Mouse (Mus musculus): ENCODE measurements around the gene Gabrg2. TPM values are rescaled to one million over a fixed set of nuclear protein-coding genes. Genes with fewer than 3 reads are reported as not detected.

Gene Gabrg2
- not detected in 2 replicates for polyA plus RNA-seq (2012; ENCODE audit: insufficient read depth, insufficient read length, missing spikeins)

DNA sequence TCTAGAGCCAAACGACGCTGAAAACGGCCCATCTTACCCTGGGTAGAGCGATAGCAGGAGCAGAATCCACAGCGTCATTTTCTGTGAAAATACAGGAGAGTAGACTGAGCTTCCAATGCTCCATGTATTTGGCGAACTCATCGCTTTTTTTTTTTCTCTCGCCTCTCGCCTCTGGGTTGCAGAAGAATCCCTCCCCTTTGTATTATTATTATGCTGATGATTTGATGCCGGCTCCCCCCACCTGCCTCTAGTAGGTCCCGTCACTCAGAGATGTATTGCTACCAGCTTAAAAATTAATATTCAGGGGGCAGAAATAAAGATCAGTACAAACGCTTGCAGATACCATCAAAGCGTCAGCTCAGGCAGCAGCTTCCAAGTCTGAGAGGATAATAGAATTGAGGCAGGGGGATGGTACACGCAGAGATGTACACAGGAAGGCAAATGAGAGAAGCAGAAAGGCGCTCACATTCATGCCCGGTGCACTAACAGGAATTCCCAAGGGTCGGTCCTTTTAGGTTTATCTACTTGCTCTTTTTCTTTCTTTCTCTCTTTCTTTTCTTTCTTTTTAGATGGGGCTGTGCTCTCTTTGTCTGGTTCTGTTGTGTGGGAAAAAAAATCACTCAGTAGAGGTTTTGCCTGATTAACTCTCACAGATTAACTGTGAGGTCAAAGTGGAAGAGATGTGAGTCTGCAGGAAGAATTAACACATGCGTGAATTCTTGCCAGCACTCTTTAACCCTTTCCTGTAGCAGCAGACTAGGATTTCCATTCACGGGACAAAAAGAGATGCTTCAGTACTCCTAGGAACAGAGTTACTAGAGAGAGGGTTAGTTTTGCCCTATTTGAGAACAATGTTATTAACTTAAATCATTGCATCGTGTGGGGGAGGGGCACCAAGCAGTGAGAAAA is at the start of gene Gabrg2:
Gene Gabrg2, minus strand, starts transcription at position 668 of the 909 bp plus-strand sequence.
- Histone ChIP-seq H3K4me1 (ENCODE audit: control insufficient read depth, insufficient read depth, low read length) (no peaks in the 10 kb centered on the region), H3K4me3 (ENCODE audit: insufficient read depth, low read length) (no peak within 1 kb of the TSS), H3K27ac (ENCODE audit: insufficient read depth, low read depth, low read length) (no peak within 1 kb of the TSS)
- TF ChIP-seq POLR2A (IDR thresholded peaks at IDR 0.05; ENCODE audit: borderline replicate concordance, low read depth, low read length) (no peak), CTCF (IDR thresholded peaks at IDR 0.05; ENCODE audit: low read depth, low read length) (no peak)

- Histone ChIP-seq H3K4me1 (ENCODE audit: control insufficient read depth, insufficient read depth, low read length) (no peaks in the 10 kb centered on the region), H3K4me3 (ENCODE audit: insufficient read depth, low read length) (no peak overlapping the region), H3K27ac (ENCODE audit: insufficient read depth, low read depth, low read length) (no peak overlapping the region)
- no peak for TF ChIP-seq POLR2A (IDR thresholded peaks at IDR 0.05; ENCODE audit: borderline replicate concordance, low read depth, low read length)
- no peak for TF ChIP-seq CTCF (IDR thresholded peaks at IDR 0.05; ENCODE audit: low read depth, low read length)
Observed at GRCm38 (mm10) chr11:42048201-42048600, 47.5 kb upstream of the Gabrg2 start.

DNA sequence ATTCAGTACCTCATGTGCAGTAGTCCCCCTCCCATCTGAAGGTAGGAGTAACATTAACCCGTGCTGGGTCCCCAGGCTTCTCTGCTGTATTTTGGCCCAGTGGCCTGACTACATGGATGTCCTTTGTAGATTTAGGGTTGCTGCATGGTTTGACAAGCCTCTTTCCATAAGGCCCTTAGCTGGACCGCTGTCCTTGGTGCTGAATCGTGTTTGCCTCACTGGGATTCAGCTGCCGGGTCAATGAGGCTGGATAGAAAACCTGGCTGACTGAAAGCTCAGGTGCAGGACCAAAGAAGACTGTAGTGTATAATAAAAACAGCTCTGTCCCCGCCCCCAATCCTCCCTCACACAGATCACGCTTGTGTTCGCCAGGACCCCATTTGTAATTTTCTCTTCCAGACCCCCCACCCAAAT is 1.2 kb downstream of the Gabrg2 start:
- H3K27ac ChIP-seq (ENCODE audit: insufficient read depth, low read depth, low read length) = no peak overlapping the region
- TF ChIP-seq POLR2A (IDR thresholded peaks at IDR 0.05; ENCODE audit: borderline replicate concordance, low read depth, low read length) = no peak
- no peak for TF ChIP-seq CTCF (IDR thresholded peaks at IDR 0.05; ENCODE audit: low read depth, low read length)
- H3K4me1 ChIP-seq (ENCODE audit: control insufficient read depth, insufficient read depth, low read length) = no peaks in the 10 kb centered on the region
- no peak overlapping the region for H3K4me3 ChIP-seq (ENCODE audit: insufficient read depth, low read length)

- no peak overlapping the region for H3K27ac ChIP-seq (ENCODE audit: insufficient read depth, low read depth, low read length)
- TF ChIP-seq POLR2A (IDR thresholded peaks at IDR 0.05; ENCODE audit: borderline replicate concordance, low read depth, low read length) (no peak), CTCF (IDR thresholded peaks at IDR 0.05; ENCODE audit: low read depth, low read length) (no peak)
- H3K4me3 ChIP-seq (ENCODE audit: insufficient read depth, low read length) = no peak overlapping the region
- H3K4me1 ChIP-seq (ENCODE audit: control insufficient read depth, insufficient read depth, low read length) = no peaks in the 10 kb centered on the region
Observed at GRCm38 (mm10) chr11:41980152-41980551, 20.5 kb downstream of the Gabrg2 start.

- TF ChIP-seq CTCF (IDR thresholded peaks at IDR 0.05; ENCODE audit: low read depth, low read length) = no peak
- no peak for TF ChIP-seq POLR2A (IDR thresholded peaks at IDR 0.05; ENCODE audit: borderline replicate concordance, low read depth, low read length)
- Histone ChIP-seq H3K4me1 (ENCODE audit: control insufficient read depth, insufficient read depth, low read length) (no peaks in the 10 kb centered on the region), H3K4me3 (ENCODE audit: insufficient read depth, low read length) (no peak overlapping the region), H3K27ac (ENCODE audit: insufficient read depth, low read depth, low read length) (no peak overlapping the region)
Observed at GRCm38 (mm10) chr11:41968595-41968994, 32.1 kb downstream of the Gabrg2 start.

GRCm38 (mm10) chr11:41962706-41963105 is 38.0 kb downstream of the Gabrg2 start:
- Histone ChIP-seq H3K27ac (ENCODE audit: insufficient read depth, low read depth, low read length) (no peak overlapping the region), H3K4me1 (ENCODE audit: control insufficient read depth, insufficient read depth, low read length) (no peaks in the 10 kb centered on the region), H3K4me3 (ENCODE audit: insufficient read depth, low read length) (no peak overlapping the region)
- TF ChIP-seq POLR2A (IDR thresholded peaks at IDR 0.05; ENCODE audit: borderline replicate concordance, low read depth, low read length) (no peak), CTCF (IDR thresholded peaks at IDR 0.05; ENCODE audit: low read depth, low read length) (no peak)

DNA sequence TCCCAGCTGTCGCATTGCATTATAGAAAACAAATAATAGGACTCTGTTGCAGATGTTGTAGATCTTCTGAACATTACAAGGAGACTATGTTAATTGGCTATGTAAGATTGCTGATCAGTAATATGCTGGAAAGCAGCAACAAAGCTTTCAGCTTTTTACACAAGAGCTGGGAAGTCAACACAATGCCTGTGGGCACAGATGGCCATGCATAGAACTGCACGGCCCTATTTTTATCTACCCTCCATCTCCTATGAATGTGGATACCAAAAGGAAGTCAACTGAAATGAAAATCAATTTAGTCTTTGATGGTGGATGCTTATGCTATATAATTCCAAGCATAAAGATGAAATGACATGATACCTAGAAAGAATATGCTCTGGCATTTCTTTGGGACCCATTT is 47.1 kb downstream of the Gabrg2 start:
- Histone ChIP-seq H3K4me3 (ENCODE audit: insufficient read depth, low read length) (no peak overlapping the region), H3K27ac (ENCODE audit: insufficient read depth, low read depth, low read length) (no peak overlapping the region), H3K4me1 (ENCODE audit: control insufficient read depth, insufficient read depth, low read length) (no peaks in the 10 kb centered on the region)
- no peak for TF ChIP-seq CTCF (IDR thresholded peaks at IDR 0.05; ENCODE audit: low read depth, low read length)
- no peak for TF ChIP-seq POLR2A (IDR thresholded peaks at IDR 0.05; ENCODE audit: borderline replicate concordance, low read depth, low read length)

GRCm38 (mm10) chr11:41951898-41952297 is 48.8 kb downstream of the Gabrg2 start:
- TF ChIP-seq CTCF (IDR thresholded peaks at IDR 0.05; ENCODE audit: low read depth, low read length) (no peak), POLR2A (IDR thresholded peaks at IDR 0.05; ENCODE audit: borderline replicate concordance, low read depth, low read length) (no peak)
- no peaks in the 10 kb centered on the region for H3K4me1 ChIP-seq (ENCODE audit: control insufficient read depth, insufficient read depth, low read length)
- no peak overlapping the region for H3K4me3 ChIP-seq (ENCODE audit: insufficient read depth, low read length)

DNA sequence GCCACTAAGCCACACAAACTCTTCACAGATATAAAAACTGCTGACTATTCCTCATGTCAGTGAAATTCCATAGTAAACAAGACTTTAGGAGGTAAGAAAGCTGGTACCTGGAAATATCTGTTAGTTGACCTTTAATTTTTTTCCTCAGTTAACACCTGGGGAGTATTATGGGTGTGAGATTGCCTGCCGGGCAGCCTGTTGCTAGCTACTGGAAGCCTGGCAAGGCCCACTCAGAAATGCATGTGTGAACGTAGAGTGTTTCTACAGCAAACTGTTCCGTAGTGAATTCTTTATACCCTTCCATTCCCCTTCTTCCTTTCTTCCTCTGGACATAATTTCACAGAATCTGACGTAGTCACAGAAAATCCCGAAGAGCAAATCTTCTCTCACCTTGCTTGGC is 55.2 kb downstream of the Gabrg2 start:
- H3K27ac ChIP-seq (ENCODE audit: insufficient read depth, low read depth, low read length) = no peak overlapping the region
- H3K4me3 ChIP-seq (ENCODE audit: insufficient read depth, low read length) = no peak overlapping the region
- no peak for TF ChIP-seq CTCF (IDR thresholded peaks at IDR 0.05; ENCODE audit: low read depth, low read length)
- H3K4me1 ChIP-seq (ENCODE audit: control insufficient read depth, insufficient read depth, low read length) = no peaks in the 10 kb centered on the region

More at GRCm38 (mm10) chr11:41951898-41952297, 48.8 kb downstream of the Gabrg2 start:
- no peak overlapping the region for H3K27ac ChIP-seq (ENCODE audit: insufficient read depth, low read depth, low read length)

DNA sequence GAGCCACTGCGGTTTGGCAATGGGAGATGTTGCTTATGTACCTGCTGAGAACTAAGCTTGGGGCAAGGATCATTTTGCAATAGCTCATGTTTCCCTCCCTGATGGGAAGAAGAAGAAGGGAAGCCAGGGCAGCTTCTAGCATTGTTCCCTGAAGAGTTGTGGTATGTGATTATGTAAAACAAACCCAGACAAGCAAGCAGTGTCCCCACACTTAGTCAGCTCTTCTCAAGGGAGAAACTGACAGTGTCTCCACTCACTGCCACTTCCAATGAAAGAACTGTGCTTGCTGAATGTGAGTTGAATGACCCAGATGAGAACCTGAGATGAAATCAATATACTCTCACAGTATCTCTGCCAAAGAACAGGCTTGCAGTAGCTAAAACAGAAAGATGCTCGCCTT is 62.7 kb downstream of the Gabrg2 start:
- Histone ChIP-seq H3K4me1 (ENCODE audit: control insufficient read depth, insufficient read depth, low read length) (no peaks in the 10 kb centered on the region), H3K27ac (ENCODE audit: insufficient read depth, low read depth, low read length) (no peak overlapping the region), H3K4me3 (ENCODE audit: insufficient read depth, low read length) (no peak overlapping the region)
- no peak for TF ChIP-seq POLR2A (IDR thresholded peaks at IDR 0.05; ENCODE audit: borderline replicate concordance, low read depth, low read length)
- TF ChIP-seq CTCF (IDR thresholded peaks at IDR 0.05; ENCODE audit: low read depth, low read length) = no peak
